Mouse (Mus musculus): Measurements from ENCODE around the gene Abce1. TPM values are rescaled to one million over a fixed set of nuclear protein-coding genes. Genes with fewer than 3 reads are reported as not detected.
A peak's percentile ranks its signal among the peaks of the same experiment; 100 is the strongest.
"Not testable (repeated sequence)": the region's sequence is repeated elsewhere in the genome, so short reads cannot be mapped to it uniquely, and the experiment has no call there.

Gene Abce1
- polyA plus RNA-seq, 1 experiment from 2014 or later = 86.5 TPM

GRCm38 (mm10) chr8:79685927-79686326, 25.6 kb downstream of the Abce1 start:
- H3K36me3 ChIP-seq = peaks cover 75% of the 10 kb centered on the region
- H3K27ac ChIP-seq (replicated peaks); H3K4me1 ChIP-seq; H3K4me2 ChIP-seq (replicated peaks); H3K4me3 ChIP-seq; H3K9me3 ChIP-seq; ATAC-seq (replicated peaks); H3K9ac ChIP-seq (replicated peaks); H3K27me3 ChIP-seq: not testable (repeated sequence)
- 94% methylated on average over 5 of the region's 5 CpGs for WGBS

GRCm38 (mm10) chr8:79680965-79681364, 30.6 kb downstream of the Abce1 start:
- H3K4me3 ChIP-seq = peak overlapping the region; percentile 28
- no peaks in the 10 kb centered on the region for H3K27me3 ChIP-seq
- peaks cover 38% of the 10 kb centered on the region for H3K36me3 ChIP-seq
- WGBS = 47% methylated on average over 2 of the region's 2 CpGs
- H3K4me2 ChIP-seq (replicated peaks) = peak overlapping the region; percentile 42
- H3K9me3 ChIP-seq = no peaks in the 10 kb centered on the region
- peak overlapping the region; percentile 18 for H3K9ac ChIP-seq (replicated peaks)
- peak; percentile 54; the same call in 1 of the 2 replicates for ATAC-seq (replicated peaks)
- no peak overlapping the region for H3K27ac ChIP-seq (replicated peaks)
- H3K4me1 ChIP-seq = peaks cover 4% of the 10 kb centered on the region; the same call in 1 of the 2 replicates

GRCm38 (mm10) chr8:79680555-79680954, 31.0 kb downstream of the Abce1 start:
- H3K27me3 ChIP-seq = no peaks in the 10 kb centered on the region
- WGBS = 12% methylated on average over 34 of the region's 34 CpGs
- H3K4me1 ChIP-seq = peaks cover 4% of the 10 kb centered on the region; the same call in 1 of the 2 replicates
- ATAC-seq (replicated peaks) = peak; percentile 57; the same call in 1 of the 2 replicates
- H3K27ac ChIP-seq (replicated peaks) = no peak overlapping the region
- H3K9me3 ChIP-seq = no peaks in the 10 kb centered on the region
- peak overlapping the region; percentile 28 for H3K4me3 ChIP-seq
- H3K4me2 ChIP-seq (replicated peaks) = peak overlapping the region; percentile 42
- H3K36me3 ChIP-seq = peaks cover 34% of the 10 kb centered on the region
- peak overlapping the region; percentile 18 for H3K9ac ChIP-seq (replicated peaks)

- not testable (repeated sequence) for ATAC-seq (replicated peaks)
Measured at GRCm38 (mm10) chr8:79680083-79680482, 31.5 kb downstream of the Abce1 start.

DNA sequence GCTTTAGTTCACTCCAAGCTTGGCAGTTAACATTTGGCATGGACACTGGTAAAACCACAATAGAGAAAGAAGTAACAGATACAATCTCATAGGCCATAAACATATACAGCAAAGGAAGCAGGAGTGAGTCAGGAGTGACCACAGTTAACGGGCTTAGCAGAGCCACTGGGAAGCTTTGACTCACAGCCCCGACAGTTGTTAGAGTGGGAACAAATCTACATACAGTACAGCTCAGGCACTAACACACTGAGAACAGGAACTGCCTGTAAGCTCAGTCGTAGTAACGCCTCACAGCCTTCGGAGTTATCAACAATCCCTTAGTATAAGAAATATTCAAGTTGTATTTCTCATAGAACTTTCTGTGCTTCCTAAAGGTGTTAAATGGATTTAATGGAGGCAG, 32.5 kb downstream of the Abce1 start:
- Histone ChIP-seq H3K27me3 (no peaks in the 10 kb centered on the region), H3K4me1 (peaks cover 4% of the 10 kb centered on the region; the same call in 1 of the 2 replicates), H3K27ac (replicated peaks) (no peak overlapping the region), H3K9me3 (no peaks in the 10 kb centered on the region), H3K4me2 (replicated peaks) (no peak overlapping the region), H3K9ac (replicated peaks) (no peak overlapping the region), H3K36me3 (peaks cover 33% of the 10 kb centered on the region), H3K4me3 (no peak overlapping the region)
- no peak for ATAC-seq (replicated peaks)
- 78% methylated on average over 5 of the region's 5 CpGs for WGBS

More at GRCm38 (mm10) chr8:79680083-79680482, 31.5 kb downstream of the Abce1 start:
- not testable (repeated sequence) for H3K9me3 ChIP-seq; H3K27ac ChIP-seq (replicated peaks); H3K27me3 ChIP-seq; H3K4me1 ChIP-seq; H3K9ac ChIP-seq (replicated peaks)
- 51% methylated on average over 10 of the region's 10 CpGs for WGBS
- peak overlapping the region; percentile 28; the same call in 1 of the 2 replicates for H3K4me3 ChIP-seq
- H3K4me2 ChIP-seq (replicated peaks) = peak overlapping the region; percentile 42; the same call in 1 of the 2 replicates
- H3K36me3 ChIP-seq = peaks cover 33% of the 10 kb centered on the region

DNA sequence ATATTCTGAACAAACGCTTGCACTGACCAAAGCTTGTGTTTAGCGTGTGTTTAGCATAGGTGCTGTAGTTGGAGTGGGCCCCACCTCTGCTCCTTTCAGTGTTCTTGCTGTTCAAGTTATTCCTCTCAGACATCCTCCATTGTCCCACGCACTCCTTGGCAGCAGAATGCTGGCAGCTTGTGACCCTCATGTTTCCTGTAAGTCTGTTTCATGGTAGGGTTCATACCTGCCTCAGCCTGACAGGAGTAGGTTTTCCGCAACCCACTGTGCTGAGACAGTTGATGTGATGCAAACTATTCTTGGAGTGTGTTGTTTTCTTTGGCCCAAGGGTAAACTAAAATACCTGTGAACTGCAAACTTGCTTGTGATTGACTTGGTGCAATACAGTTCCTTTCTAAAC, 35.1 kb downstream of the Abce1 start:
- H3K9me3 ChIP-seq = no peaks in the 10 kb centered on the region
- H3K4me1 ChIP-seq = peaks cover 4% of the 10 kb centered on the region; the same call in 1 of the 2 replicates
- no peak overlapping the region for H3K4me2 ChIP-seq (replicated peaks)
- WGBS = 85% methylated on average over 4 of the region's 4 CpGs
- H3K27ac ChIP-seq (replicated peaks) = no peak overlapping the region
- ATAC-seq (replicated peaks) = no peak
- H3K9ac ChIP-seq (replicated peaks) = no peak overlapping the region
- H3K27me3 ChIP-seq = no peaks in the 10 kb centered on the region
- peaks cover 39% of the 10 kb centered on the region for H3K36me3 ChIP-seq
- H3K4me3 ChIP-seq = no peak overlapping the region

DNA sequence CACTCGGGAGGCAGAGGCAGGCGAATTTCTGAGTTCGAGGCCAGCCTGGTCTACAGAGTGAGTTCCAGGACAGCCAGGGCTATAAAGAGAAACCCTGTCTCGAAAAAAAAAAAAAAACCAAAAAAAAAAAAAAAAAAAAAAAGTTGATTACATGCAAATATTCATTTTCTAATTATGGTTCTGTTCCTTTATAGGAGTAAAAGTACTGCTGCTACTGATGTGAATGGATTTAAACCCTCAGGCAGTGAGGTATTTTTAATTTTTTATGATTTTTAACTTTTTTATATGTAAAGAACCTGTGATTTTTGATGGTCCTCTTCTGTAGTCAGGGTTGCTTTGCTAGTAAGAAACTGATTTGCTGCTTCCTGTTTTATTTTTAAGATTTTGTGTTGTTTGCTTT, 52.8 kb downstream of the Abce1 start:
- not testable (repeated sequence) for H3K9me3 ChIP-seq; H3K27ac ChIP-seq (replicated peaks); H3K4me3 ChIP-seq; H3K4me1 ChIP-seq; H3K4me2 ChIP-seq (replicated peaks); H3K27me3 ChIP-seq; H3K9ac ChIP-seq (replicated peaks); ATAC-seq (replicated peaks)
- H3K36me3 ChIP-seq = peaks cover 50% of the 10 kb centered on the region
- 83% methylated on average over 4 of the region's 4 CpGs for WGBS

GRCm38 (mm10) chr8:79653736-79654135, 57.8 kb downstream of the Abce1 start:
- Histone ChIP-seq H3K9ac (replicated peaks) (no peak overlapping the region), H3K27me3 (no peaks in the 10 kb centered on the region), H3K9me3 (no peaks in the 10 kb centered on the region), H3K27ac (replicated peaks) (no peak overlapping the region), H3K4me1 (no peaks in the 10 kb centered on the region), H3K4me2 (replicated peaks) (no peak overlapping the region), H3K36me3 (peaks cover 22% of the 10 kb centered on the region), H3K4me3 (no peak overlapping the region)
- ATAC-seq (replicated peaks) = no peak
- WGBS = 93% methylated on average over 4 of the region's 4 CpGs

DNA sequence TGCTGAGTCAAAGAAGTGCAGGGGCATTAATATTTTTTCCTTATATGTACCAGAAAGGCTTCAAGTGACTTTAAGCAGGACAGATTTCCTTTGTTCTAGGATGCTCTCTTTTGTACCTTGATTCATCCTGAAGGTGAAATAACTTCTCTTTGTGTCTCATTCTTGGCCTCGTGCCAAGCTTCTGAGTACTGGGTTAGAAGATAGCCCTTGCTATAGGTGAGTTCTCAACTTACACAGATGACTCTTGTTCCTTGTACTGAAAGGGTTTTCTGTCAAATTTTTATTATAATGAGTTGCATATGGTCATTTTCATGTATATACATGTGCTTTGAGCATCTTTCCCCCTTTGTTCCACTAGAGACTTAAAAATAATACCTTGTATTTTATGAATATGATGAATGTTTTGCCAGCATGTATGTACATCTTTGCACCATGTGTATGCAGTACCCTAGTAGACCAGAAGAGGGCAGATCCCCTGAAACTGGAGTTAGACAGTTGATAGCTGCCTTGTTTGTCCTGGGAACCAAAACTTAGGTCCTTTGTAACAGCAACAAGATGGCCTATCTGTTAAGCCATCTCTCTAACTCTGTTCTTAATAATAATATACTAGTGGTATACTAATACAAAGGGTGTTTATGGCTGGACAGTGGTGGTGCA, 61.3 kb downstream of the Abce1 start:
- no peak overlapping the region for H3K4me2 ChIP-seq (replicated peaks)
- ATAC-seq (replicated peaks) = no peak
- peaks cover 37% of the 10 kb centered on the region for H3K36me3 ChIP-seq
- WGBS = 85% methylated on average over 1 of the region's 1 CpGs
- H3K9ac ChIP-seq (replicated peaks) = no peak overlapping the region
- no peaks in the 10 kb centered on the region for H3K4me1 ChIP-seq
- no peak overlapping the region for H3K27ac ChIP-seq (replicated peaks)
- H3K4me3 ChIP-seq = no peak overlapping the region
- H3K9me3 ChIP-seq = no peaks in the 10 kb centered on the region
- H3K27me3 ChIP-seq = no peaks in the 10 kb centered on the region

GRCm38 (mm10) chr8:79649569-79649968, 62.0 kb downstream of the Abce1 start:
- no peak overlapping the region for H3K27ac ChIP-seq (replicated peaks)
- H3K9ac ChIP-seq (replicated peaks) = no peak overlapping the region
- 96% methylated on average over 4 of the region's 4 CpGs for WGBS

GRCm38 (mm10) chr8:79641119-79641518, 70.4 kb downstream of the Abce1 start:
- H3K27me3 ChIP-seq = no peaks in the 10 kb centered on the region
- H3K4me2 ChIP-seq (replicated peaks) = peak overlapping the region; percentile 56
- peaks cover 17% of the 10 kb centered on the region for H3K36me3 ChIP-seq
- no peak overlapping the region for H3K27ac ChIP-seq (replicated peaks)
- peak overlapping the region; percentile 84 for H3K4me3 ChIP-seq
- H3K9me3 ChIP-seq = no peaks in the 10 kb centered on the region
- WGBS = 30% methylated on average over 1 of the region's 1 CpGs
- H3K4me1 ChIP-seq = peaks cover 35% of the 10 kb centered on the region
- ATAC-seq (replicated peaks) = no peak
- H3K9ac ChIP-seq (replicated peaks) = no peak overlapping the region

More at GRCm38 (mm10) chr8:79649569-79649968, 62.0 kb downstream of the Abce1 start:
- Histone ChIP-seq H3K4me1 (no peaks in the 10 kb centered on the region), H3K4me2 (replicated peaks) (no peak overlapping the region), H3K27me3 (no peaks in the 10 kb centered on the region), H3K36me3 (peaks cover 36% of the 10 kb centered on the region), H3K9me3 (no peaks in the 10 kb centered on the region), H3K4me3 (no peak overlapping the region)
- no peak for ATAC-seq (replicated peaks)

DNA sequence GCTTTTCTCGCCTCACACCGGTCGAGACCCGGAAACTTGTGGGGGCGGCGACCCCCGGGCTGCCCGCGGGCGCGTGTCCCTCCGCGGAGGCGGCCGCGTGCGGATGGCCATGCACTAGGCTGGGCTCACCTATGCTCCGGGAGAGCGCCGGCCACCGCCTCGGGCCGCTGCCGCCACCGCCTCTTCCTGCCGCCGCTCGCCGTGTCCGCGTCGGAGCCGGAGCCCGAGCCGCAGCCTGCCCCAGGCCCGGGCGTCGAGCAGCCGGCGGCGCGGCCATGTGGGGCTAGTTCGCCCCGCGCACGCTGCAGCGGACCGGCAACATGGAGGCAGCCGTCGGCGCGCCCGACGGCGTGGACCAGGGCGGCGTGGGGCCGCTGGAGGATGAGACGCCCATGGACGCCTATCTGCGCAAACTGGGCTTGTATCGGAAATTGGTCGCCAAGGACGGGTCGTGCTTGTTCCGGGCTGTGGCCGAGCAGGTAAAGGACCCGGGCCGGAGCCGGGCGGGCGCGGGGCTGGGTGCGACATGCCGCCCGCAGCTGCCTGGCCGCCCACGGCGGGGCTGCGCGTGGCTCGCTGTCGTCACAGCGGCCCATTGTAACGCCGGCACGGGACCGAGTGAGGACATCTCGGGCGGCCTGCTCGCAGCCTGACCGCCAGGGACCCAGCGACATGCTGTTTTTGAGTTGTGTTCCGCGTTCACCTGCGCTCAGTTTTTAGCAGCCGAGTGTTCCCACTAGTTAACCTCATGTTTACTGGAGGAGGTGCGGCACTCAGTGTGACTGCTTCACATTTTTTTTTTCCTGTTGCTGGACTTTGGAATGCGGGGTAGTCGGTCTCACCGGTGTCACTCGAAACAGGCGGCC, 71.7 kb downstream of the Abce1 start, which contains the start of gene Otud4:
Otud4 (plus strand) TSS at position 33 of the 866 bp plus-strand sequence.
- H3K9me3 ChIP-seq = no peaks in the 10 kb centered on the region
- under 1% methylated on average over 102 of the region's 103 CpGs for WGBS
- H3K27ac ChIP-seq (replicated peaks) = peak within 1 kb of the TSS; percentile 99
- H3K27me3 ChIP-seq = no peaks in the 10 kb centered on the region
- peak within 1 kb of the TSS; percentile 84 for H3K4me3 ChIP-seq
- ATAC-seq (replicated peaks) = peak; percentile 58
- peak within 1 kb of the TSS; percentile 56 for H3K4me2 ChIP-seq (replicated peaks)
- H3K36me3 ChIP-seq = peaks cover 4% of the 10 kb centered on the region; the same call in 1 of the 2 replicates
- H3K9ac ChIP-seq (replicated peaks) = peak within 1 kb of the TSS; percentile 82
- H3K4me1 ChIP-seq = peaks cover 35% of the 10 kb centered on the region
